Mouse (Mus musculus) hindbrain, embryonic 13.5 days (tissue): ENCODE data around the gene Acrbp. TPM values are rescaled to one million over a fixed set of nuclear protein-coding genes. Genes with fewer than 3 reads are reported as not detected.

Experiments used
- ATAC-seq: fragments of 200-750 bp; cut with Nextera tagmentation; 2 replicates; pipeline ENCODE4 v1.8.0; 2017; ENCODE audit warnings: moderate TSS enrichment; ENCODE audit not compliant: low FRiP score
- H3K27ac ChIP-seq: fragments of 300-500 bp; sonication (generic); 2 replicates; pipeline ENCODE4 v1.5.1; 2015; ENCODE audit warnings: inconsistent platforms, mild to moderate bottlenecking, moderate library complexity
- H3K27me3 ChIP-seq: fragments of 300-500 bp; sonication (generic); 2 replicates; pipeline ENCODE4 v1.6.1; 2015; ENCODE audit warnings: mild to moderate bottlenecking, inconsistent platforms
- H3K36me3 ChIP-seq: fragments of 300-500 bp; sonication (generic); 2 replicates; pipeline ENCODE4 v1.6.1; 2015; ENCODE audit warnings: mild to moderate bottlenecking, inconsistent platforms
- H3K4me1 ChIP-seq: fragments of 300-500 bp; sonication (generic); replicated peaks from 2 replicates; pipeline ENCODE4 v1.6.1; 2015; ENCODE audit warnings: inconsistent platforms
- H3K4me2 ChIP-seq: fragments of 300-500 bp; sonication (generic); 2 replicates; pipeline ENCODE4 v1.6.1; 2015; ENCODE audit warnings: inconsistent platforms, mild to moderate bottlenecking, moderate library complexity
- H3K4me3 ChIP-seq: fragments of 300-500 bp; sonication (generic); 2 replicates; pipeline ENCODE4 v1.5.1; 2015; ENCODE audit warnings: mild to moderate bottlenecking, inconsistent platforms
- H3K9ac ChIP-seq: fragments of 300-500 bp; sonication (generic); 2 replicates; pipeline ENCODE4 v1.6.1; 2015; ENCODE audit warnings: mild to moderate bottlenecking, inconsistent platforms
- H3K9me3 ChIP-seq: fragments of 300-500 bp; sonication (generic); 2 replicates; pipeline ENCODE4 v1.6.1; 2016; ENCODE audit warnings: inconsistent platforms
- WGBS: fragments of 180-500 bp; shearing (Covaris S2); methylation state at CpG from one replicate; pipeline ENCODE4 v1.1.7; 2015; 5-methylcytosine and 5-hydroxymethylcytosine counted together
- polyA plus RNA-seq: library from polyadenylated mRNA; unstranded; fragments of >200 nt; fragmentation: Nextera tagmentation; extraction: Ambion mirVana; gene quantifications from 2 replicates; pipeline ENCODE4 v1.2.1, GENCODE M21; 2015

The Acrbp gene
- polyA plus RNA-seq, 1 experiment from 2014 or later, result 17.5 TPM

DNA sequence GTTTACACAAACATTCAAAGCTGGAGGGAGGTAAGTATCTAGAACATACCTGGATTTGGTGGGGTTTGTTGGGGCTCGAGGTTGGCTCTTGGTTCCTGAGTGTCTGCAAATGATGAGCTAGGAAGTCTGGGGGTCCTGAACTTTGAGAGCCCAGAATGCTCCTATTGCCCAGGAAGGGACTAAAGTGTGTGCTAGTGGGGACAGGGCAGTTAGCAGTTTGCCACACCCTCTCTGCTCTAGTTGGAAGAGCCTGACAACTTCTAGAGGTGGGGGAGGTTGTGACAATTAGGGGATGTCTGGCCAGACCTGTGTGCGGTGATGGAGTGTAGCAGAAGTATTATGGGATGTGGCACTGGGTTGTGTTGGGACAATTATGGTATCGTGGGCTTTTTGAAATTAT, 45.4 kb downstream of the Acrbp start:
- WGBS, result 58% methylated on average over 3 of the region's 3 CpGs
- H3K4me2 ChIP-seq, result no peak overlapping the region

GRCm38 (mm10) chr6:125095391-125096278, 46.1 kb downstream of the Acrbp start, which contains the start of gene Chd4:
Gene Chd4 (plus strand): TSS chr6:125095981.
- ATAC-seq, result peak; percentile 74
- peak within 1 kb of the TSS; percentile 97 for H3K9ac ChIP-seq
- peak within 1 kb of the TSS; percentile 89 for H3K4me2 ChIP-seq
- H3K9me3 ChIP-seq, result no peaks in the 10 kb centered on the region
- peak within 1 kb of the TSS; percentile 96 for H3K27ac ChIP-seq
- WGBS, result 2% methylated on average over 31 of the region's 45 CpGs
- H3K4me1 ChIP-seq, result peaks cover 37% of the 10 kb centered on the region
- peaks cover 24% of the 10 kb centered on the region for H3K36me3 ChIP-seq
- peak within 1 kb of the TSS; percentile 98 for H3K4me3 ChIP-seq
- no peaks in the 10 kb centered on the region for H3K27me3 ChIP-seq

More for the DNA sequence above, 45.4 kb downstream of the Acrbp start:
- Histone ChIP-seq H3K9me3 (no peaks in the 10 kb centered on the region), H3K4me3 (no peak overlapping the region), H3K27ac (peak overlapping the region; percentile 96), H3K36me3 (peaks cover 16% of the 10 kb centered on the region), H3K9ac (no peak overlapping the region), H3K27me3 (no peaks in the 10 kb centered on the region), H3K4me1 (peaks cover 37% of the 10 kb centered on the region)
- peak; percentile 2; the same call in 1 of the 2 replicates for ATAC-seq

- peak overlapping the region; percentile 96 for H3K27ac ChIP-seq
- WGBS, result 0% methylated on average over 15 of the region's 32 CpGs
- peaks cover 30% of the 10 kb centered on the region for H3K36me3 ChIP-seq
- peak overlapping the region; percentile 89 for H3K4me2 ChIP-seq
- no peaks in the 10 kb centered on the region for H3K9me3 ChIP-seq
- H3K9ac ChIP-seq, result peak overlapping the region; percentile 97
- H3K4me3 ChIP-seq, result peak overlapping the region; percentile 98
- H3K27me3 ChIP-seq, result no peaks in the 10 kb centered on the region
- H3K4me1 ChIP-seq, result peaks cover 34% of the 10 kb centered on the region
- no peak for ATAC-seq
Observed at GRCm38 (mm10) chr6:125096279-125096596, 46.7 kb downstream of the Acrbp start.

DNA sequence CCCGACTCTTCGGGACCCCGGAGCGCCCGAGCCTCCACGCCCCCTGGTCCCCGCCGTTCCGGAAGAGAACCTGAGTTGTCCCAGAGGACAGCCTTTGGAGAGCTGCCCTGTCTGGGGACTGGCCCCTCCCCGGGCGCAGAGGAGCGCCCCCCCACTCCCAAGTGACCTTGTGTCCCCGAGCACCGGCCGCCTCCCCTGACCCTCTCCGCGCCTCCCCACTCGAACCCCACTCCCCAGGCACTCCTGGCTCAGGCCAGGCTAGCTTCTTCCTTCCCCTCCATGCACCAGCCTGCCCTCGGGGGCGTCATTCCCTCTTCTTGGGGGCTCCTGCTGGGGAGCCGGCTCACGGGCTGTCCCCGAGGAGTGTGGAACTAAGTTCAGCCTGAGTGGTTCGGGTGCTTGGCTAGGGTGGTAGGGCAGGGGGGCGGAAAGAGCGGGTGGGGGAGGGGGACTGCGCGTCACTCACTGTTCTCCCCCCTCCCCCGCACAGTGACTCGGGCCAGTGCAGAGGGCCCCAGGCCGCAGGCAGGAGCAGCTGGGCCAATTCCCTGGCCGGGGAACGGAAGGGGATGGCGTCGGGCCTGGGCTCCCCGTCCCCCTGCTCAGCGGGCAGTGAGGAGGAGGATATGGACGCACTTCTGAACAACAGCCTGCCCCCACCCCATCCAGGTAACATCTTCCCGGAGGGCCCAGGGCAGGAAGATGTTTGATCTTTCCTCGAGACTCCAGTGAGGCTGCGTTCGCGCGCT, 47.3 kb downstream of the Acrbp start:
- Histone ChIP-seq H3K9ac (peak overlapping the region; percentile 97), H3K27me3 (no peaks in the 10 kb centered on the region), H3K4me1 (peaks cover 34% of the 10 kb centered on the region), H3K27ac (peak overlapping the region; percentile 96), H3K4me3 (peak overlapping the region; percentile 98), H3K9me3 (no peaks in the 10 kb centered on the region), H3K4me2 (peak overlapping the region; percentile 89), H3K36me3 (peaks cover 36% of the 10 kb centered on the region)
- under 1% methylated on average over 36 of the region's 44 CpGs for WGBS
- ATAC-seq, result peak; percentile 41

GRCm38 (mm10) chr6:125097346-125097689, 47.8 kb downstream of the Acrbp start:
- Histone ChIP-seq H3K27me3 (no peaks in the 10 kb centered on the region), H3K4me2 (peak overlapping the region; percentile 89), H3K9me3 (no peaks in the 10 kb centered on the region), H3K36me3 (peaks cover 41% of the 10 kb centered on the region), H3K4me3 (peak overlapping the region; percentile 98), H3K4me1 (peaks cover 34% of the 10 kb centered on the region), H3K9ac (peak overlapping the region; percentile 97), H3K27ac (peak overlapping the region; percentile 96)
- peak; percentile 8 for ATAC-seq
- 0% methylated on average over 12 of the region's 12 CpGs for WGBS

DNA sequence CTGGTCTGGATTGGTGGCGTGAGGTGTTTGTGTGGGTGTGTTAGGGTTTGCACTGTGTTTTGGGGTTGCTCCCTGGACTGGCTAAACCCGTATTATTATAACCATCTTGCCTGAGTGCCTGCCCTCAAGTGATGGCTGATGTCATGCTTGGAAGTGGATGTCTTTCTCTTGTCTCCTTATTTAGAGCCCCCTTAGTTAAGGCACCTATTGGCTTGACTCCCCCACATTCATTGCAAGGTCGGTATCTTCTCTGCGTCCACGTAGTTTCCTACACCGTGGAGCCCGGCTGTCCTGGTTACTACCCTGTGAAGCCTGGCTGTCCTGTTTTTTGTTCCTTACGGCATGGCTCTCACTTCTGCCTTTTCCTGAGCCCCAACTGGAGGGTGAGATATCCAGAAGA, 48.5 kb downstream of the Acrbp start:
- WGBS, result 50% methylated on average over 8 of the region's 8 CpGs
- ATAC-seq, result no peak

DNA sequence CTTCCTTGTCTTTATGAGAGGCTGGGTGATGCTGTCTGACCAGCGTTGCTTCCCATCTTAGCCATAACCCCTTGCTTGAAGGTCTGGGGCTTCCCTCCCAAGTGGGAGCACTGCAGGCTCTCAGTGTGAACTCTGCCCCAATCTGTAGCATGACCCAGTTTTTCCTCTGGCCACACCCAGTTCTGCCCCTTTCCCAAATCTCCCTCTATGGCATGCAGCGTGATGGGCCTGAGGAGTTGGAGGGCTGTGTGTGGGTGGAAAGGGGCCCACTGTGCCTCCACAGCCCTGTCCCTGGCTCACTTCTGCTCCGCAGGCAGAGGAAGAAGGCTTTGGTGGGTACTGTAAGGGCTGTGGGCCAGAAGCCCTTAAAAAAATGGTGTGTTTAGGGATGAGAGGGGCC, 49.0 kb downstream of the Acrbp start:
- ATAC-seq, result no peak
- peak overlapping the region; percentile 89 for H3K4me2 ChIP-seq
- peaks cover 52% of the 10 kb centered on the region for H3K36me3 ChIP-seq
- 52% methylated on average over 3 of the region's 3 CpGs for WGBS
- H3K27ac ChIP-seq, result peak overlapping the region; percentile 88
- peaks cover 34% of the 10 kb centered on the region for H3K4me1 ChIP-seq
- no peaks in the 10 kb centered on the region for H3K9me3 ChIP-seq
- H3K27me3 ChIP-seq, result no peaks in the 10 kb centered on the region
- peak overlapping the region; percentile 97 for H3K9ac ChIP-seq
- H3K4me3 ChIP-seq, result peak overlapping the region; percentile 98

More for the DNA sequence above, 48.5 kb downstream of the Acrbp start:
- Histone ChIP-seq H3K9me3 (no peaks in the 10 kb centered on the region), H3K36me3 (peaks cover 47% of the 10 kb centered on the region), H3K27me3 (no peaks in the 10 kb centered on the region), H3K4me3 (peak overlapping the region; percentile 98), H3K4me2 (peak overlapping the region; percentile 89), H3K27ac (peak overlapping the region; percentile 96; the same call in 1 of the 2 replicates), H3K9ac (peak overlapping the region; percentile 97), H3K4me1 (peaks cover 34% of the 10 kb centered on the region)

DNA sequence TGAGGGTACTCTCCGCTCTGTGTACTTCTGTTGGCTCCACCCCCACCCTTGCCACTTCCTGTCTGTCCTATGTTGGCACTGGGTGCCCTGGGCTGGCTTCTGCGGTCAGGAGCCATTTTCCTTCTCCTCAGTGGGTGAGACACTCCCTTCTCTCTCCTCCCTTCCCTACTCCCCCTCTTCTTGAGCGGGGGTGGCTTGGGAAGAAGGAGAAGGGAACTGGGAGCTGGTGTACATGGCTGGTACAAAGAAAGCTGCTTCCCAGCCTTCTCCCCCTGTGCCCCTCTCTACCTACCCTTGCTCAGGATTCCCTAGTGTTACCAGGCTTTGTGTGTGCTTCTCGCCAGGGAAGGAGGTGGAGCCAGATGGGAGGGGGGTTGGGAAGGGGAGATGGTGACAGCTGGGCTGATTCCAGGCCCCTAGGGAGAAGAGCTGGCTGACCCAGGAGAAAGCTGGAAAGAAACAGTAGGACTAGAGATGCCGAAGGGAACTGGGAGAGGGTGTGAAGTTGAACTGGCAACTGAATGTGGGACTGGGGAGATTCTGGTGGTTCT, 50.0 kb downstream of the Acrbp start:
- Histone ChIP-seq H3K9ac (peak overlapping the region; percentile 97), H3K4me1 (peaks cover 34% of the 10 kb centered on the region), H3K4me3 (peak overlapping the region; percentile 98), H3K9me3 (no peaks in the 10 kb centered on the region), H3K27ac (peak overlapping the region; percentile 88), H3K36me3 (peaks cover 61% of the 10 kb centered on the region), H3K27me3 (no peaks in the 10 kb centered on the region), H3K4me2 (peak overlapping the region; percentile 89)
- 34% methylated on average over 5 of the region's 5 CpGs for WGBS
- no peak for ATAC-seq

- no peak overlapping the region for H3K4me3 ChIP-seq
- no peaks in the 10 kb centered on the region for H3K9me3 ChIP-seq
- H3K27ac ChIP-seq, result no peak overlapping the region
- no peaks in the 10 kb centered on the region for H3K27me3 ChIP-seq
- no peak for ATAC-seq
- H3K4me2 ChIP-seq, result no peak overlapping the region
- H3K36me3 ChIP-seq, result peaks cover 81% of the 10 kb centered on the region
- H3K4me1 ChIP-seq, result peaks cover 34% of the 10 kb centered on the region
- WGBS, result 84% methylated on average over 9 of the region's 9 CpGs
- H3K9ac ChIP-seq, result no peak overlapping the region
Observed at GRCm38 (mm10) chr6:125101444-125101843, 52.0 kb downstream of the Acrbp start.

GRCm38 (mm10) chr6:125104223-125104622, 54.7 kb downstream of the Acrbp start:
- H3K4me2 ChIP-seq, result no peak overlapping the region
- peaks cover 15% of the 10 kb centered on the region for H3K4me1 ChIP-seq
- H3K27me3 ChIP-seq, result no peaks in the 10 kb centered on the region
- peaks cover 98% of the 10 kb centered on the region for H3K36me3 ChIP-seq
- H3K9ac ChIP-seq, result no peak overlapping the region
- 96% methylated on average over 4 of the region's 4 CpGs for WGBS
- no peak for ATAC-seq
- no peak overlapping the region for H3K27ac ChIP-seq
- no peak overlapping the region for H3K4me3 ChIP-seq
- no peaks in the 10 kb centered on the region for H3K9me3 ChIP-seq

GRCm38 (mm10) chr6:125107705-125108104, 58.2 kb downstream of the Acrbp start:
- peaks cover 98% of the 10 kb centered on the region for H3K36me3 ChIP-seq
- WGBS, result 95% methylated on average over 2 of the region's 2 CpGs

DNA sequence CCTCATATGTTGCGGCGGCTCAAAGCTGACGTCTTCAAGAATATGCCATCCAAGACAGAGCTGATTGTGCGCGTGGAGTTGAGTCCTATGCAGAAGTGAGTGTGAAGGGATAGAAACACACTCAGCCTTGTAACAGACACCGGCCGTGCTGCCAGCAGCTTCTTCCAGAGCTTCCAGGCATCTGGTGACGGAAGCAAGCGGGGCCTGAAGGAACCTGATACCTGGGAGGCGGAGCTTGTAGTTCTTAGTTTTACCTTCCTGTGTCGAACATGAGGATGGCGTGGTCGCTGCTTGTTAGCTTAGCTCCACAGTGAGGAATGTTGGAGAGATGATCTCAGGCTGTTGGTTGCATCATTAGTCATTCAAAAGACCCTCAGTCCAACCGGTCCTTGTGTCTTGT, 59.9 kb downstream of the Acrbp start:
- Histone ChIP-seq H3K27me3 (no peaks in the 10 kb centered on the region), H3K9me3 (no peaks in the 10 kb centered on the region), H3K9ac (no peak overlapping the region), H3K4me1 (no peaks in the 10 kb centered on the region), H3K36me3 (peaks cover 100% of the 10 kb centered on the region), H3K4me3 (no peak overlapping the region), H3K27ac (no peak overlapping the region), H3K4me2 (no peak overlapping the region)
- WGBS, result 91% methylated on average over 14 of the region's 14 CpGs
- ATAC-seq, result no peak

More at GRCm38 (mm10) chr6:125107705-125108104, 58.2 kb downstream of the Acrbp start:
- Histone ChIP-seq H3K27ac (no peak overlapping the region), H3K4me1 (no peaks in the 10 kb centered on the region), H3K27me3 (no peaks in the 10 kb centered on the region), H3K9ac (no peak overlapping the region), H3K4me3 (no peak overlapping the region), H3K9me3 (no peaks in the 10 kb centered on the region), H3K4me2 (no peak overlapping the region)
- ATAC-seq, result no peak
